Mouse (Mus musculus) adrenal gland, adult 2 months (tissue): Measurements from ENCODE around the gene Pip4k2b. TPM values are rescaled to one million over a fixed set of nuclear protein-coding genes. Genes with fewer than 3 reads are reported as not detected.
A peak's percentile ranks its signal among the peaks of the same experiment; 100 is the strongest.
"Not testable (repeated sequence)": the region's sequence is repeated elsewhere in the genome, so short reads cannot be mapped to it uniquely, and the experiment has no call there.

Experiments used
- DNase-seq: peaks from one replicate; pipeline ENCODE4 v3.0.0; 2021
- long read RNA-seq: library from polyadenylated mRNA; stranded (forward); transcript quantifications from one replicate; pipeline ENCODE4 v2.0.0, GENCODE M21; 2021
- polyA plus RNA-seq: library from polyadenylated mRNA; depleted of rRNA; stranded (reverse); fragments of >200 nt; gene quantifications from 2 replicates; pipeline ENCODE4 v1.2.3, GENCODE M21; 2012; rRNA removed
- total RNA-seq, 2 experiments: library from RNA; stranded (reverse); gene quantifications; 2 replicates each; pipeline ENCODE4 v1.2.3; 2021

Gene Pip4k2b
- total RNA-seq (10 to 100 TPM; 26.9 to 27.2 TPM), polyA plus RNA-seq (12.8 and 14.7 TPM in 2 replicates)
- long read RNA-seq, full-length matches to known transcripts: 1 of 4 reads
- long read RNA-seq, partial matches to known transcripts: 1 of 4 reads
- long read RNA-seq, other reads (novel, unspliced or antisense): 2 of 4 reads

- peak; percentile 76 for DNase-seq
These were observed at the start of gene Pip4k2b for GRCm38 (mm10) chr11:97744063-97744717. TSS of gene Pip4k2b (minus strand) at chr11:97744704.

GRCm38 (mm10) chr11:97793165-97793564 is 48.7 kb upstream of the Pip4k2b start:
- peak; percentile 26 for DNase-seq

GRCm38 (mm10) chr11:97790778-97791438 is 46.4 kb upstream of the Pip4k2b start:
- DNase-seq: not testable (repeated sequence)

- no peak for DNase-seq
These were observed 45.2 kb upstream of the Pip4k2b start for GRCm38 (mm10) chr11:97789727-97790126.

GRCm38 (mm10) chr11:97787961-97788360 is 43.5 kb upstream of the Pip4k2b start:
- no peak for DNase-seq

GRCm38 (mm10) chr11:97782564-97782895 is 38.0 kb upstream of the Pip4k2b start:
- no peak for DNase-seq

- DNase-seq: peak; percentile 99
These were observed 37.5 kb upstream of the Pip4k2b start, which contains the start of gene Rpl23 for GRCm38 (mm10) chr11:97781832-97782563. TSS of gene Rpl23 (minus strand) at chr11:97782437.

- DNase-seq: no peak
These were observed 37.0 kb upstream of the Pip4k2b start for GRCm38 (mm10) chr11:97781478-97781831.

- DNase-seq: no peak
These were observed 35.6 kb upstream of the Pip4k2b start for GRCm38 (mm10) chr11:97779968-97780701.

- DNase-seq: no peak
These were observed 34.4 kb upstream of the Pip4k2b start for GRCm38 (mm10) chr11:97778918-97779317.

GRCm38 (mm10) chr11:97777129-97777529 is 32.6 kb upstream of the Pip4k2b start:
- DNase-seq: peak; percentile 15

- no peak for DNase-seq
These were observed 32.1 kb upstream of the Pip4k2b start for GRCm38 (mm10) chr11:97776497-97777128.

GRCm38 (mm10) chr11:97775808-97776496 is 31.4 kb upstream of the Pip4k2b start, which contains the start of gene 1700001P01Rik:
TSS of gene 1700001P01Rik (minus strand) at chr11:97775918.
- no peak for DNase-seq

GRCm38 (mm10) chr11:97775186-97775585 is 30.7 kb upstream of the Pip4k2b start:
- DNase-seq: no peak

GRCm38 (mm10) chr11:97771410-97771809 is 26.9 kb upstream of the Pip4k2b start:
- DNase-seq: no peak

- peak; percentile 50 for DNase-seq
These were observed 25.2 kb upstream of the Pip4k2b start for GRCm38 (mm10) chr11:97769704-97770103.

GRCm38 (mm10) chr11:97766154-97766881 is 21.8 kb upstream of the Pip4k2b start, which contains the start of gene Cwc25:
TSS of gene Cwc25 (minus strand) at chr11:97766556.
- DNase-seq: peak; percentile 95

GRCm38 (mm10) chr11:97761638-97762037 is 17.1 kb upstream of the Pip4k2b start:
- DNase-seq: no peak

GRCm38 (mm10) chr11:97758942-97759341 is 14.4 kb upstream of the Pip4k2b start:
- DNase-seq: no peak

GRCm38 (mm10) chr11:97758125-97758524 is 13.6 kb upstream of the Pip4k2b start:
- DNase-seq: no peak
